In genomic region chr2:28467860-28468485, GRCm38 (mm10) we compare ENCODE assay signal across 8 mouse cellular contexts. TPM values are rescaled to one million over a fixed set of nuclear protein-coding genes. Genes with fewer than 3 reads are reported as not detected.
A peak's percentile ranks its signal among the peaks of the same experiment; 100 is the strongest.
DNase-seq lines count a peak whose midpoint lies in the region; ATAC-seq lines count a peak whose summit lies in the region.

TSS of gene Mrps2 (plus strand) at chr2:28468066.

- peaks cover 44% of the 10 kb centered on the region for H3K4me1 ChIP-seq in megakaryocyte, embryonic 14.5 days

- H3K4me3 ChIP-seq in megakaryocyte, embryonic 14.5 days (replicated peaks), result peak within 1 kb of the TSS; percentile 94

- H3K9me3 ChIP-seq in megakaryocyte, embryonic 14.5 days, result 0 out of 2 replicates have a peak, but pooled peaks cover 2% of the 10 kb centered on the region

- peak; percentile 90 for ATAC-seq in common myeloid progenitor, adult 5-6 weeks (replicated peaks; ENCODE audit: low read depth, poor library complexity, severe bottlenecking)

- H3K36me3 ChIP-seq in megakaryocyte, embryonic 14.5 days (replicated peaks; ENCODE audit: low read length), result peaks cover 40% of the 10 kb centered on the region

- DNase-seq in WW6 (ENCODE audit: low read depth, low spot score), result peak; percentile 74
- peak; percentile 64 to 79 for DNase-seq in gastrocnemius, adult 8-10 months (ENCODE audit: low spot score in 2 of 2)
- DNase-seq in hindlimb bud, embryonic 11.5 days (ENCODE audit: extremely low spot score, low read depth, low spot score), result peak; percentile 52
- DNase-seq in left cerebral cortex, adult 8-10 months (ENCODE audit: low spot score in 2 of 2), result peak; percentile 69 to 83
- peak; percentile 92 for DNase-seq in right cerebral cortex, postnatal 10 days (ENCODE audit: low spot score in 2 of 2)
- peak; percentile 85 for DNase-seq in urinary bladder, postnatal 25 days (ENCODE audit: low spot score)

- peaks cover 23% of the 10 kb centered on the region for H3K27me3 ChIP-seq in megakaryocyte, embryonic 14.5 days (replicated peaks)

RNA-seq across cellular contexts. Expression of gene Mrps2, which starts in this region (rescaled TPM):
- total RNA-seq in common myeloid progenitor, adult 5-6 weeks (2017), result 33.2 and 35.2 TPM in 2 replicates
- 10 to 100 TPM; 22.3 to 24.7 (median 23.9) TPM for total RNA-seq in gastrocnemius, adult 8-10 months (2022)
- total RNA-seq in left cerebral cortex, adult 8-10 months (2022), result 10 to 100 TPM; 37.5 to 40.1 (median 38.5) TPM
- 16.4 and 20.2 TPM in 2 replicates for polyA plus RNA-seq in megakaryocyte, embryonic 14.5 days (2012; ENCODE audit: insufficient read depth, low replicate concordance)

Comparison
In these comparisons a context has a peak if more than half of its experiments do, and no peak if none do; other contexts are left out.
1. Peak in every context shown above with its lines: DNase-seq, ATAC-seq and H3K4me3 ChIP-seq.